Mouse (Mus musculus) MN1 (cell line): ENCODE results near the gene Kcnh1.
A peak's percentile ranks its signal among the peaks of the same experiment; 100 is the strongest.

Experiments
- DNase-seq: peaks from one replicate; pipeline ENCODE4 v3.0.0-alpha.2; 2016; ENCODE audit warnings: low spot score

The Kcnh1 gene

GRCm38 (mm10) chr1:192268878-192269277, 78.3 kb downstream of the Kcnh1 start:
- DNase-seq = no peak

GRCm38 (mm10) chr1:192269911-192270310, 79.3 kb downstream of the Kcnh1 start:
- no peak for DNase-seq

GRCm38 (mm10) chr1:192277801-192278385, 87.3 kb downstream of the Kcnh1 start:
- DNase-seq = no peak

- peak; percentile 18 for DNase-seq
Measured at GRCm38 (mm10) chr1:192284340-192284739, 93.8 kb downstream of the Kcnh1 start.

- DNase-seq = no peak
Measured at GRCm38 (mm10) chr1:192284950-192285349, 94.4 kb downstream of the Kcnh1 start.

GRCm38 (mm10) chr1:192288456-192288855, 97.9 kb downstream of the Kcnh1 start:
- no peak for DNase-seq

GRCm38 (mm10) chr1:192291286-192291685, 100.7 kb downstream of the Kcnh1 start:
- no peak for DNase-seq

- DNase-seq = no peak
Measured at GRCm38 (mm10) chr1:192293391-192293790, 102.8 kb downstream of the Kcnh1 start.

GRCm38 (mm10) chr1:192293921-192294320, 103.3 kb downstream of the Kcnh1 start:
- no peak for DNase-seq

GRCm38 (mm10) chr1:192295243-192295860, 104.8 kb downstream of the Kcnh1 start:
- no peak for DNase-seq

- DNase-seq = no peak
Measured at GRCm38 (mm10) chr1:192295902-192296301, 105.3 kb downstream of the Kcnh1 start.

- DNase-seq = no peak
Measured at GRCm38 (mm10) chr1:192297481-192298128, 107.0 kb downstream of the Kcnh1 start.

GRCm38 (mm10) chr1:192300417-192300816, 109.8 kb downstream of the Kcnh1 start:
- DNase-seq = peak; percentile 39

GRCm38 (mm10) chr1:192303615-192304014, 113.0 kb downstream of the Kcnh1 start:
- no peak for DNase-seq

GRCm38 (mm10) chr1:192305155-192305554, 114.6 kb downstream of the Kcnh1 start:
- DNase-seq = no peak

GRCm38 (mm10) chr1:192307055-192307454, 116.5 kb downstream of the Kcnh1 start:
- DNase-seq = no peak

- DNase-seq = no peak
Measured at GRCm38 (mm10) chr1:192311298-192311697, 120.7 kb downstream of the Kcnh1 start.

GRCm38 (mm10) chr1:192311851-192312438, 121.4 kb downstream of the Kcnh1 start:
- no peak for DNase-seq

- DNase-seq = no peak
Measured at GRCm38 (mm10) chr1:192312446-192312845, 121.9 kb downstream of the Kcnh1 start.

- no peak for DNase-seq
Measured at GRCm38 (mm10) chr1:192312998-192313397, 122.4 kb downstream of the Kcnh1 start.

- DNase-seq = no peak
Measured at GRCm38 (mm10) chr1:192313571-192313972, 123.0 kb downstream of the Kcnh1 start.

GRCm38 (mm10) chr1:192314044-192314443, 123.5 kb downstream of the Kcnh1 start:
- no peak for DNase-seq
